Mouse (Mus musculus) olfactory bulb, adult 2 months (tissue): ENCODE measurements around the gene Men1.

Experiments used
- CTCF ChIP-seq: fragments of 200-500 bp; IDR thresholded peaks from 2 replicates; pipeline ENCODE4 v1.5.1; 2012; ENCODE audit warnings: low read depth, mild to moderate bottlenecking, low read length, moderate library complexity; ENCODE audit not compliant: insufficient read depth
- POLR2A ChIP-seq: fragments of 200-500 bp; IDR thresholded peaks from 2 replicates; pipeline ENCODE4 v1.6.1; 2012; ENCODE audit warnings: mild to moderate bottlenecking, low read depth, low read length, moderate library complexity; ENCODE audit not compliant: insufficient read depth

GRCm38 (mm10) chr19:6343066-6343925 lies 8.5 kb downstream of the Men1 start:
- TF ChIP-seq CTCF (no peak), POLR2A (no peak)
